In genomic region chr12:106282491-106283106, GRCm38 (mm10) we compare ENCODE assay signal across 31 mouse cellular contexts.
DNase-seq lines count a peak whose midpoint lies in the region; ATAC-seq and TF ChIP-seq lines count a peak whose summit lies in the region.
"Had no signal": no experiment of that assay in that cellular context is flagged by ENCODE, and none has a peak within 500 bp of the region (broad histone marks: within the 10 kb centered on the region; RNA-seq: fewer than 3 reads in every experiment).

No protein-coding gene starts in this region.

- no peak for TF ChIP-seq CTCF in brain, embryonic 14.5 days (IDR thresholded peaks at IDR 0.05; ENCODE audit: borderline replicate concordance, extremely low read depth, insufficient read depth, insufficient read length)

- peak; percentile 45 for DNase-seq in layer of hippocampus, adult 9-11 months
- no peak for DNase-seq in layer of hippocampus, postnatal 36 days
- DNase-seq in ES-E14 (ENCODE audit: low read depth, low spot score), result peak; percentile 34
- DNase-seq in brain, embryonic 14.5 days (ENCODE audit: low read depth), result peak; percentile 58
- DNase-seq in thymus, postnatal 4 days, result no peak
- DNase-seq in gastrocnemius, postnatal 36 days, result no peak
- DNase-seq: adrenal gland, adult 8-10 months; cerebellum, adult 18-20 months; cerebellum, postnatal 10 days; gastrocnemius, postnatal 25 days; heart, adult 18-20 months; kidney, adult 9 months; kidney, postnatal 10 days; liver, embryonic 13.5 days; lung, adult 18-20 months; lung, postnatal 4 days; right cerebral cortex, postnatal 4 days had no signal

- WGBS in forebrain, embryonic 13.5 days, result 65% methylated on average over 16 of the region's 16 CpGs
- WGBS in forebrain, embryonic 12.5 days, result 71% methylated on average over 16 of the region's 16 CpGs

- no peaks in the 10 kb centered on the region for H3K36me3 ChIP-seq in forebrain, embryonic 13.5 days (ENCODE audit: poor library complexity, severe bottlenecking)
- no peaks in the 10 kb centered on the region for H3K36me3 ChIP-seq in forebrain, embryonic 12.5 days (replicated peaks)
- no peaks in the 10 kb centered on the region for H3K36me3 ChIP-seq in ES-E14 (ENCODE audit: control insufficient read depth, insufficient read depth, low read length, poor library complexity, severe bottlenecking)
- H3K36me3 ChIP-seq: embryonic facial prominence, embryonic 15.5 days; limb, embryonic 15.5 days; liver, embryonic 13.5 days; midbrain, embryonic 12.5 days; neural tube, embryonic 12.5 days had no signal

- intact Hi-C loops in gastrocnemius, postnatal 36 days (cut with DNase I), result no loop called here

- TF ChIP-seq POLR2A in brain, embryonic 14.5 days (IDR thresholded peaks at IDR 0.05; ENCODE audit: borderline replicate concordance, extremely low read depth, insufficient read depth, insufficient read length, poor library complexity, severe bottlenecking), result no peak

- H3K9me3 ChIP-seq in forebrain, embryonic 13.5 days (replicated peaks), result no peaks in the 10 kb centered on the region
- H3K9me3 ChIP-seq in forebrain, embryonic 12.5 days, result no peaks in the 10 kb centered on the region
- no peaks in the 10 kb centered on the region for H3K9me3 ChIP-seq in ES-E14 (ENCODE audit: control insufficient read depth, insufficient read depth, low read depth, low read length)
- H3K9me3 ChIP-seq: embryonic facial prominence, embryonic 15.5 days; limb, embryonic 15.5 days; midbrain, embryonic 12.5 days; neural tube, embryonic 12.5 days had no signal

- no peaks in the 10 kb centered on the region for H3K27me3 ChIP-seq in forebrain, embryonic 13.5 days
- no peaks in the 10 kb centered on the region for H3K27me3 ChIP-seq in forebrain, embryonic 12.5 days
- H3K27me3 ChIP-seq: embryonic facial prominence, embryonic 15.5 days; limb, embryonic 15.5 days; liver, embryonic 13.5 days; megakaryocyte, embryonic 14.5 days; midbrain, embryonic 12.5 days; neural tube, embryonic 12.5 days had no signal

- no peak overlapping the region for H3K4me2 ChIP-seq in forebrain, embryonic 13.5 days
- no peak overlapping the region for H3K4me2 ChIP-seq in forebrain, embryonic 12.5 days
- H3K4me2 ChIP-seq: embryonic facial prominence, embryonic 15.5 days; heart, embryonic 11.5 days; hindbrain, embryonic 14.5 days; limb, embryonic 15.5 days; liver, embryonic 13.5 days; midbrain, embryonic 12.5 days; neural tube, embryonic 12.5 days had no signal

- in situ Hi-C loops in ES-E14 (cut with MboI; ENCODE audit: low sequenced_read_pairs in 2 of 2, unreplicated experiment in 2 of 2), result no loop called here

- peak overlapping the region; percentile 61; the same call in 1 of the 2 replicates for H3K27ac ChIP-seq in forebrain, embryonic 13.5 days
- no peak overlapping the region for H3K27ac ChIP-seq in forebrain, embryonic 12.5 days
- H3K27ac ChIP-seq in ES-E14 (ENCODE audit: insufficient read depth, low read depth, low read length, poor library complexity, severe bottlenecking), result no peak overlapping the region
- H3K27ac ChIP-seq: embryonic facial prominence, embryonic 15.5 days; hindbrain, embryonic 14.5 days; left cerebral cortex, adult 2 months; limb, embryonic 15.5 days; liver, embryonic 13.5 days; midbrain, embryonic 12.5 days; neural tube, embryonic 12.5 days; stomach, postnatal 0 days had no signal

- no peak overlapping the region for H3K4me3 ChIP-seq in forebrain, embryonic 13.5 days
- H3K4me3 ChIP-seq in forebrain, embryonic 12.5 days (replicated peaks), result no peak overlapping the region
- H3K4me3 ChIP-seq in ES-E14 (ENCODE audit: insufficient read depth in 1 of 2, low read depth in 1 of 2, low read length in 2 of 2, poor library complexity in 1 of 2, severe bottlenecking in 1 of 2), result no peak overlapping the region
- H3K4me3 ChIP-seq: embryonic facial prominence, embryonic 15.5 days; left cerebral cortex, adult 2 months; limb, embryonic 15.5 days; liver, embryonic 13.5 days; megakaryocyte, embryonic 14.5 days; midbrain, embryonic 12.5 days; myocyte; neural tube, embryonic 12.5 days had no signal

- peaks cover 4% of the 10 kb centered on the region; the same call in 1 of the 2 replicates for H3K4me1 ChIP-seq in forebrain, embryonic 13.5 days
- H3K4me1 ChIP-seq in forebrain, embryonic 12.5 days, result no peaks in the 10 kb centered on the region
- H3K4me1 ChIP-seq in ES-E14 (ENCODE audit: control insufficient read depth in 2 of 2, insufficient read depth in 2 of 2, low read length in 2 of 2, poor library complexity in 1 of 2), result no peaks in the 10 kb centered on the region
- H3K4me1 ChIP-seq: embryonic facial prominence, embryonic 15.5 days; limb, embryonic 15.5 days; liver, embryonic 13.5 days; megakaryocyte, embryonic 14.5 days; midbrain, embryonic 12.5 days; neural tube, embryonic 12.5 days had no signal

- H3K9ac ChIP-seq in forebrain, embryonic 13.5 days, result no peak overlapping the region
- H3K9ac ChIP-seq in forebrain, embryonic 12.5 days, result no peak overlapping the region
- H3K9ac ChIP-seq in ES-E14 (ENCODE audit: insufficient read depth, low read depth, low read length, poor library complexity, severe bottlenecking), result no peak overlapping the region
- H3K9ac ChIP-seq: embryonic facial prominence, embryonic 15.5 days; hindbrain, embryonic 14.5 days; limb, embryonic 15.5 days; liver, embryonic 13.5 days; midbrain, embryonic 12.5 days; neural tube, embryonic 12.5 days had no signal

- ATAC-seq in forebrain, embryonic 13.5 days, result no peak
- no peak for ATAC-seq in forebrain, embryonic 12.5 days (ENCODE audit: low FRiP score)
- ATAC-seq: intestine, postnatal 0 days; lung, postnatal 0 days had no signal

TF ChIP-seq in ES-E14, 5 proteins besides CTCF, POLR2A, EP300 and RAD21:
- TF ChIP-seq ZC3H11A (IDR thresholded peaks at IDR 0.05; ENCODE audit: borderline replicate concordance, low read depth, low read length) (no peak), HCFC1 (IDR thresholded peaks at IDR 0.05; ENCODE audit: borderline replicate concordance, insufficient read depth, low read length) (no peak), MAFK (IDR thresholded peaks at IDR 0.05; ENCODE audit: insufficient read depth, low read depth, low read length) (no peak), CHD2 (IDR thresholded peaks at IDR 0.05; ENCODE audit: low read depth, low read length) (no peak), ZNF384 (IDR thresholded peaks at IDR 0.05; ENCODE audit: low read depth, low read length) (no peak)
TF ChIP-seq in ES-E14: peak in this region for 0.

Comparison
In these comparisons a context has a peak if more than half of its experiments do, and no peak if none do; other contexts are left out.
1. DNase-seq: peak in layer of hippocampus, adult 9-11 months (single experiment), ES-E14 (single experiment) and brain, embryonic 14.5 days (single experiment); none in layer of hippocampus, postnatal 36 days (0 of 2), thymus, postnatal 4 days (single experiment) and gastrocnemius, postnatal 36 days (0 of 2).